In the genomic region with DNA sequence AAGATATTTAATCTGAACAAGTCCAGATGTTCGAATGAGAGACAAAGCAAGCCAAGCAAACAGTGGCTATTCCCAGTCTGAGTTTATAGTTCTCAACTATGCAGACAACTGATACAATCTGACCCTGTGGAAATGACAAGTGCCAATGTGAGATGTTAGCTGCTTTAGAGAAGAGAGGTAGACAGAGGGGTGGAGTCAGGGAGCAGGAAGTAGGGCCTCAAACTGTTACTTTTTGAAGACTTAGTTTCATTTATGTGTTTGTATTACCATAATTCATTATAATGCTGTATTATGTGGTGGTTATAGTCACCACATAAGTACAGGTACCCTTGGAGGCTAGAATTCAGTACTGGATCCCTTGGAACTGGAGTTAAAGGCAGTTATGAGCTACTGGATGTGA, we compare ENCODE assay signal across 20 mouse cellular contexts. TPM values are rescaled to one million over a fixed set of nuclear protein-coding genes. Genes with fewer than 3 reads are reported as not detected.
A peak's percentile ranks its signal among the peaks of the same experiment; 100 is the strongest.
DNase-seq lines count a peak whose midpoint lies in the region; ATAC-seq and TF ChIP-seq lines count a peak whose summit lies in the region.
"Had no signal": no experiment of that assay in that cellular context is flagged by ENCODE, and none has a peak within 500 bp of the region (broad histone marks: within the 10 kb centered on the region; RNA-seq: fewer than 3 reads in every experiment).

No protein-coding gene starts in this region.

- intact Hi-C loops in gastrocnemius, postnatal 36 days (cut with DNase I) = no loop called here

- peak; percentile 52 for ATAC-seq in activated CD4-positive, CD25-positive, alpha-beta regulatory T cell, adult 4 months
- ATAC-seq: forebrain, embryonic 14.5 days had no signal

- no peak overlapping the region for H3K4me3 ChIP-seq in layer of hippocampus, adult 2 months
- H3K4me3 ChIP-seq: embryonic facial prominence, embryonic 10.5 days; gastrocnemius, adult 2 months; heart, embryonic 13.5 days; hindbrain, embryonic 15.5 days had no signal

- H3K27ac ChIP-seq in layer of hippocampus, adult 2 months = peak overlapping the region; percentile 36; the same call in 1 of the 2 replicates
- H3K27ac ChIP-seq: embryonic facial prominence, embryonic 10.5 days; gastrocnemius, adult 2 months; heart, embryonic 13.5 days; hindbrain, embryonic 15.5 days had no signal

- TF ChIP-seq CTCF in layer of hippocampus, adult 2 months (conservative IDR thresholded peaks at IDR 0.05) = no peak

- no peak for DNase-seq in layer of hippocampus, adult 2 months (ENCODE audit: low spot score in 2 of 2)
- no peak for DNase-seq in layer of hippocampus, adult 18-20 months (ENCODE audit: low spot score in 2 of 2)
- DNase-seq in thymus, postnatal 14 days = peak; percentile 44
- DNase-seq in thymus, postnatal 4 days = no peak
- DNase-seq in thymus, postnatal 25 days = peak; percentile 34
- DNase-seq in gastrocnemius, postnatal 36 days = no peak
- DNase-seq in kidney, adult 8-10 months = no peak
- DNase-seq: adrenal gland, adult 2 months; adrenal gland, postnatal 25 days; cerebellum, adult 18-20 months; cerebellum, adult 9-11 months; gastrocnemius, adult 2 months; gastrocnemius, postnatal 25 days; heart, adult 11 months; heart, postnatal 36 days had no signal

RNA-seq across cellular contexts. Expression of a gene that starts 53.4 kb away (rescaled TPM):
- 10 to 100 TPM; 19.1 to 21.7 TPM for total RNA-seq in layer of hippocampus, adult 2 months (2021)
- total RNA-seq in layer of hippocampus, adult 18-20 months (2021) = 10 to 100 TPM; 20.5 to 20.7 TPM
- polyA plus RNA-seq in activated CD4-positive, CD25-positive, alpha-beta regulatory T cell, adult 4 months (2017; shearing (Covaris generic)) = 1 to 10 TPM; 2.3 to 2.9 TPM
- total RNA-seq in gastrocnemius, postnatal 36 days (2021) = 1 to 10 TPM; 9.1 to 10.0 TPM

Comparison
In these comparisons a context has a peak if more than half of its experiments do, and no peak if none do; other contexts are left out.
1. DNase-seq: peak in thymus, postnatal 14 days (single experiment) and thymus, postnatal 25 days (single experiment); none in layer of hippocampus, adult 2 months (0 of 2), layer of hippocampus, adult 18-20 months (0 of 2), thymus, postnatal 4 days (single experiment), gastrocnemius, postnatal 36 days (0 of 2) and kidney, adult 8-10 months (0 of 2).